Mouse (Mus musculus) Patski (cell line): ENCODE measurements around the gene Slc29a3. TPM values are rescaled to one million over a fixed set of nuclear protein-coding genes. Genes with fewer than 3 reads are reported as not detected.

ENCODE experiments used
- ATAC-seq: fragments of 100-300 bp; one replicate; pipeline ENCODE4 v1.8.0; 2021
- CTCF ChIA-PET: fragments of 350-600 bp; sonication (Branson Sonifier 250); formaldehyde crosslinking; loops from one replicate; lab custom pipeline; 2022; ENCODE audit warnings: inconsistent platforms; lab: Charles Lee
- POLR2A ChIA-PET: fragments of 350-600 bp; sonication (Branson Sonifier 250); formaldehyde crosslinking; loops from one replicate; lab custom pipeline; 2022; ENCODE audit warnings: antibody characterized with exemption, inconsistent platforms; lab: Charles Lee
- DNase-seq: peaks from one replicate; pipeline ENCODE4 v3.0.0-alpha.2; 2011; ENCODE audit warnings: low read depth, low spot score
- H3K27me3 ChIP-seq: fragments of 371-371 bp; one replicate; pipeline ENCODE4 v1.5.1; 2021
- CTCF ChIP-seq: fragments of 100-300 bp; IDR thresholded peaks from one replicate; pipeline ENCODE4 v1.5.1; 2021
- in situ Hi-C: fragments of 300-500 bp; cut with MboI; formaldehyde crosslinking; loops from 3 replicates; pipeline ENCODE4 v1.11.1; 2018; ENCODE audit warnings: low pct_unique_long_range_greater_than_20kb, mixed read lengths
- polyA plus RNA-seq: library from polyadenylated mRNA; unstranded; gene quantifications from one replicate; pipeline ENCODE4 v1.2.3, GENCODE M21; 2021

Gene Slc29a3
- polyA plus RNA-seq, 1 experiment from 2014 or later, result 11.2 TPM

- in situ Hi-C loops, result loop anchor here (5.0 kb wide), 1 partner anchor 154 kb away; no protein-coding TSS in a partner anchor
- CTCF ChIA-PET, result no interaction called here
- no peak for DNase-seq
Observed at GRCm38 (mm10) chr10:60685764-60686640, 66.6 kb downstream of the Slc29a3 start.

GRCm38 (mm10) chr10:60678926-60679325, 73.7 kb downstream of the Slc29a3 start:
- H3K27me3 ChIP-seq, result peaks cover 31% of the 10 kb centered on the region
- no peak for TF ChIP-seq CTCF
- DNase-seq (no peak), ATAC-seq (no peak)
- ChIA-PET CTCF (no interaction called here), POLR2A (no interaction called here)
- in situ Hi-C loops, result no loop called here

More at GRCm38 (mm10) chr10:60685764-60686640, 66.6 kb downstream of the Slc29a3 start:
- no peak for TF ChIP-seq CTCF
- peaks cover 51% of the 10 kb centered on the region for H3K27me3 ChIP-seq
- no peak for ATAC-seq
- POLR2A ChIA-PET, result no interaction called here

- in situ Hi-C loops, result no loop called here
- ATAC-seq, result no peak
- CTCF ChIA-PET, result no interaction called here
Observed at GRCm38 (mm10) chr10:60677319-60677718, 75.3 kb downstream of the Slc29a3 start.

GRCm38 (mm10) chr10:60670166-60670565, 82.4 kb downstream of the Slc29a3 start:
- POLR2A ChIA-PET, result no interaction called here
- in situ Hi-C loops, result no loop called here
- CTCF ChIA-PET, result no interaction called here
- peaks cover 19% of the 10 kb centered on the region for H3K27me3 ChIP-seq
- ATAC-seq (no peak), DNase-seq (no peak)
- no peak for TF ChIP-seq CTCF

More at GRCm38 (mm10) chr10:60677319-60677718, 75.3 kb downstream of the Slc29a3 start:
- TF ChIP-seq CTCF, result no peak
- DNase-seq, result no peak
- POLR2A ChIA-PET, result interaction anchor here (0.6 kb wide), 1 partner anchor 22 kb away, joined by 5 read pairs; no protein-coding TSS in a partner anchor
- peaks cover 31% of the 10 kb centered on the region for H3K27me3 ChIP-seq

GRCm38 (mm10) chr10:60668591-60668990, 84.0 kb downstream of the Slc29a3 start:
- POLR2A ChIA-PET, result no interaction called here
- in situ Hi-C loops, result no loop called here
- CTCF ChIA-PET, result no interaction called here
- DNase-seq (no peak), ATAC-seq (no peak)
- TF ChIP-seq CTCF, result no peak
- peaks cover 20% of the 10 kb centered on the region for H3K27me3 ChIP-seq

Other genes starting within 250 kb of the Slc29a3 start
- 0.19 TPM for gene Cdh23, start 56.3 kb downstream of the Slc29a3 start, polyA plus RNA-seq
- 44.8 TPM for gene Unc5b, start 78.8 kb upstream of the Slc29a3 start, polyA plus RNA-seq